In the genomic region with DNA sequence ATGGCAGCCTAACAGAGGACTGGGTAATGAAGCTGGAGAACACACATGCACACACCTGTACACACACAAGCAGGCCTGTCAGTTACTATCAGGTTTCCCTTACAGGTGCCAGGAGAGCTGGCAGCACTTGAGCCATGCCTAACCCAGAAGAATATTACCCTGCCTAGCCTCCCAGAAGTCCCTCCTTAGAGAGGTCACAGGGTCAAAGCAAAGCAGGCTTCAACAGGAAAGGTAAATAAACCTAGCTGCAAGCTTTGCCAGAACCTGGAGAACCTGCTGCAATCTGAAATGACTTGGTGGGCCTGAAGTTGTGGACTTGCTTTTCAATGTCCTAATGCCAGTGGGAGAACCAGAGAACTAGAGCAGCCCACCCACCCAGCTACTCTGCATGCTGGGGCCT, we compare ENCODE assay signal across 19 mouse cellular contexts. TPM values are rescaled to one million over a fixed set of nuclear protein-coding genes. Genes with fewer than 3 reads are reported as not detected.
DNase-seq lines count a peak whose midpoint lies in the region; ATAC-seq and TF ChIP-seq lines count a peak whose summit lies in the region.
"Had no signal": no experiment of that assay in that cellular context is flagged by ENCODE, and none has a peak within 500 bp of the region (broad histone marks: within the 10 kb centered on the region; RNA-seq: fewer than 3 reads in every experiment).

No protein-coding gene starts in this region.

- no peaks in the 10 kb centered on the region for H3K27me3 ChIP-seq in forebrain, embryonic 11.5 days (ENCODE audit: control insufficient read depth, insufficient read depth, low read length)
- H3K27me3 ChIP-seq in forebrain, embryonic 12.5 days, result no peaks in the 10 kb centered on the region
- H3K27me3 ChIP-seq in lung, postnatal 0 days (replicated peaks; ENCODE audit: insufficient read depth, low read length), result no peaks in the 10 kb centered on the region
- H3K27me3 ChIP-seq in stomach, embryonic 14.5 days (ENCODE audit: control insufficient read depth, insufficient read depth, low read length), result no peaks in the 10 kb centered on the region
- H3K27me3 ChIP-seq: embryonic facial prominence, embryonic 13.5 days had no signal

- H3K27ac ChIP-seq in forebrain, embryonic 11.5 days (ENCODE audit: low read depth, low read length), result no peak overlapping the region
- H3K27ac ChIP-seq in forebrain, embryonic 12.5 days, result no peak overlapping the region
- no peak overlapping the region for H3K27ac ChIP-seq in lung, postnatal 0 days (ENCODE audit: low read length)
- H3K27ac ChIP-seq in stomach, embryonic 14.5 days (ENCODE audit: low read length), result peak overlapping the region; percentile 21; the same call in 1 of the 2 replicates
- H3K27ac ChIP-seq: embryonic facial prominence, embryonic 13.5 days; hindbrain, embryonic 10.5 days; hindbrain, postnatal 0 days; midbrain, embryonic 10.5 days had no signal

- DNase-seq in forebrain, embryonic 11.5 days (ENCODE audit: low spot score), result peak; percentile 19
- peak; percentile 72 to 86 for DNase-seq in lung, adult 18-20 months
- DNase-seq in lung, postnatal 14 days, result no peak
- DNase-seq in lung, postnatal 0 days (ENCODE audit: low spot score), result peak; percentile 58
- no peak for DNase-seq in heart, postnatal 14 days
- no peak for DNase-seq in right cerebral cortex, postnatal 14 days
- DNase-seq: adrenal gland, postnatal 36 days; B cell, adult 2 months; cerebellum, adult 9-10 months; kidney, adult 2 months; kidney, postnatal 14 days; thymus, postnatal 4 days had no signal

- H3K4me2 ChIP-seq in forebrain, embryonic 11.5 days (ENCODE audit: low read depth, low read length, severe bottlenecking), result no peak overlapping the region
- H3K4me2 ChIP-seq in forebrain, embryonic 12.5 days, result no peak overlapping the region
- no peak overlapping the region for H3K4me2 ChIP-seq in lung, postnatal 0 days (replicated peaks; ENCODE audit: low read depth, low read length)
- H3K4me2 ChIP-seq in stomach, embryonic 14.5 days (replicated peaks; ENCODE audit: low read depth, low read length), result no peak overlapping the region
- H3K4me2 ChIP-seq: embryonic facial prominence, embryonic 13.5 days had no signal

- intact Hi-C loops in heart, postnatal 14 days (cut with DNase I), result loop anchor here (5.0 kb wide), 1 partner anchor 120 kb away; no protein-coding TSS in a partner anchor

- no peak overlapping the region for H3K4me3 ChIP-seq in forebrain, embryonic 11.5 days (ENCODE audit: low read depth, low read length)
- H3K4me3 ChIP-seq in forebrain, embryonic 12.5 days (replicated peaks), result no peak overlapping the region
- H3K4me3 ChIP-seq in lung, postnatal 0 days (ENCODE audit: low read depth, low read length), result no peak overlapping the region
- H3K4me3 ChIP-seq in stomach, embryonic 14.5 days (ENCODE audit: low read depth, low read length), result no peak overlapping the region
- H3K4me3 ChIP-seq: embryonic facial prominence, embryonic 13.5 days; hindbrain, embryonic 10.5 days; midbrain, embryonic 10.5 days had no signal

- no peaks in the 10 kb centered on the region for H3K9me3 ChIP-seq in forebrain, embryonic 11.5 days (ENCODE audit: control insufficient read depth, low read length)
- no peaks in the 10 kb centered on the region for H3K9me3 ChIP-seq in forebrain, embryonic 12.5 days
- H3K9me3 ChIP-seq in lung, postnatal 0 days (ENCODE audit: low read length), result no peaks in the 10 kb centered on the region
- H3K9me3 ChIP-seq in stomach, embryonic 14.5 days (ENCODE audit: control insufficient read depth, low read depth, low read length), result no peaks in the 10 kb centered on the region
- H3K9me3 ChIP-seq: embryonic facial prominence, embryonic 13.5 days; hindbrain, embryonic 10.5 days; midbrain, embryonic 10.5 days had no signal

- no peak for TF ChIP-seq EP300 in lung, postnatal 0 days (IDR thresholded peaks at IDR 0.05)

- no peak for TF ChIP-seq CTCF in lung, postnatal 0 days (IDR thresholded peaks at IDR 0.05)

- no peak overlapping the region for H3K9ac ChIP-seq in forebrain, embryonic 11.5 days (ENCODE audit: low read length)
- no peak overlapping the region for H3K9ac ChIP-seq in forebrain, embryonic 12.5 days
- no peak overlapping the region for H3K9ac ChIP-seq in lung, postnatal 0 days (replicated peaks; ENCODE audit: low read depth)
- H3K9ac ChIP-seq in stomach, embryonic 14.5 days (replicated peaks; ENCODE audit: low read depth, low read length), result no peak overlapping the region
- H3K9ac ChIP-seq: embryonic facial prominence, embryonic 13.5 days had no signal

- peaks cover 2% of the 10 kb centered on the region; the same call in 1 of the 2 replicates for H3K36me3 ChIP-seq in forebrain, embryonic 11.5 days (ENCODE audit: control insufficient read depth, insufficient read depth, low read length)
- H3K36me3 ChIP-seq in forebrain, embryonic 12.5 days (replicated peaks), result peaks cover 66% of the 10 kb centered on the region
- H3K36me3 ChIP-seq in lung, postnatal 0 days (ENCODE audit: insufficient read depth, low read length), result 0 out of 2 replicates have a peak, but pooled peaks cover 4% of the 10 kb centered on the region
- peaks cover 29% of the 10 kb centered on the region for H3K36me3 ChIP-seq in stomach, embryonic 14.5 days (ENCODE audit: control insufficient read depth, insufficient read depth, low read length)

- peaks cover 8% of the 10 kb centered on the region for H3K4me1 ChIP-seq in forebrain, embryonic 11.5 days (replicated peaks; ENCODE audit: control insufficient read depth, insufficient read depth, low read length)
- peaks cover 26% of the 10 kb centered on the region for H3K4me1 ChIP-seq in forebrain, embryonic 12.5 days
- peaks cover 19% of the 10 kb centered on the region; the same call in 1 of the 2 replicates for H3K4me1 ChIP-seq in lung, postnatal 0 days (ENCODE audit: insufficient read depth, low read depth, low read length)
- H3K4me1 ChIP-seq in stomach, embryonic 14.5 days (ENCODE audit: control insufficient read depth, insufficient read depth, low read length), result peaks cover 13% of the 10 kb centered on the region

- ATAC-seq in forebrain, embryonic 11.5 days (replicated peaks; ENCODE audit: low FRiP score), result no peak
- no peak for ATAC-seq in forebrain, embryonic 12.5 days (ENCODE audit: low FRiP score)
- no peak for ATAC-seq in lung, postnatal 0 days
- no peak for ATAC-seq in stomach, embryonic 14.5 days (ENCODE audit: insufficient number of reproducible peaks, insufficient read depth, low FRiP score, low read depth)
- ATAC-seq: forebrain, embryonic 16.5 days; hindbrain, postnatal 0 days had no signal

RNA-seq across cellular contexts. Expression of a gene that starts 1.5 kb away (rescaled TPM):
- polyA plus RNA-seq in forebrain, embryonic 11.5 days (2014; fragmentation: Nextera tagmentation; extraction: Ambion mirVana), result 3.1 and 3.2 TPM in 2 replicates
- polyA plus RNA-seq in forebrain, embryonic 12.5 days (2016; fragmentation: Nextera tagmentation; extraction: Ambion mirVana), result 4.3 and 5.6 TPM in 2 replicates
- 4.8 and 4.9 TPM in 2 replicates for polyA plus RNA-seq in lung, postnatal 0 days (2015; fragmentation: Nextera tagmentation; extraction: Ambion mirVana)
- 2.7 and 2.8 TPM in 2 replicates for polyA plus RNA-seq in stomach, embryonic 14.5 days (2014; fragmentation: Nextera tagmentation; extraction: Ambion mirVana)
- total RNA-seq in heart, postnatal 14 days (2021), result 1 to 10 TPM; 5.0 to 5.1 TPM

RNA-seq across cellular contexts. Expression of a gene that starts 8.2 kb away (rescaled TPM):
- 22.3 and 24.3 TPM in 2 replicates for polyA plus RNA-seq in forebrain, embryonic 11.5 days (2014; fragmentation: Nextera tagmentation; extraction: Ambion mirVana)
- polyA plus RNA-seq in forebrain, embryonic 12.5 days (2016; fragmentation: Nextera tagmentation; extraction: Ambion mirVana), result 24.0 and 28.1 TPM in 2 replicates
- polyA plus RNA-seq in lung, postnatal 0 days (2015; fragmentation: Nextera tagmentation; extraction: Ambion mirVana), result 6.1 and 6.7 TPM in 2 replicates
- 16.8 and 19.9 TPM in 2 replicates for polyA plus RNA-seq in stomach, embryonic 14.5 days (2014; fragmentation: Nextera tagmentation; extraction: Ambion mirVana)
- total RNA-seq in heart, postnatal 14 days (2021), result 1 to 10 TPM; 2.9 to 3.0 TPM

RNA-seq across cellular contexts. Expression of a gene that starts 16.4 kb away (rescaled TPM):
- 4.2 and 5.2 TPM in 2 replicates for polyA plus RNA-seq in forebrain, embryonic 11.5 days (2014; fragmentation: Nextera tagmentation; extraction: Ambion mirVana)
- 7.5 and 8.9 TPM in 2 replicates for polyA plus RNA-seq in forebrain, embryonic 12.5 days (2016; fragmentation: Nextera tagmentation; extraction: Ambion mirVana)
- polyA plus RNA-seq in lung, postnatal 0 days (2015; fragmentation: Nextera tagmentation; extraction: Ambion mirVana), result 4.6 TPM in 2 replicates
- 2.4 and 3.2 TPM in 2 replicates for polyA plus RNA-seq in stomach, embryonic 14.5 days (2014; fragmentation: Nextera tagmentation; extraction: Ambion mirVana)
- total RNA-seq in heart, postnatal 14 days (2021), result 10 to 100 TPM in 1 of 2 experiments, 1 to 10 TPM in 1; 9.0 to 10.1 TPM

RNA-seq across cellular contexts. Expression of a gene that starts 23.9 kb away (rescaled TPM):
- 2.3 and 3.5 TPM in 2 replicates for polyA plus RNA-seq in forebrain, embryonic 11.5 days (2014; fragmentation: Nextera tagmentation; extraction: Ambion mirVana)
- polyA plus RNA-seq in forebrain, embryonic 12.5 days (2016; fragmentation: Nextera tagmentation; extraction: Ambion mirVana), result 2.6 and 2.8 TPM in 2 replicates
- polyA plus RNA-seq in lung, postnatal 0 days (2015; fragmentation: Nextera tagmentation; extraction: Ambion mirVana), result not detected in 2 replicates
- polyA plus RNA-seq in stomach, embryonic 14.5 days (2014; fragmentation: Nextera tagmentation; extraction: Ambion mirVana), result 0.24 and 0.30 TPM in 2 replicates
- total RNA-seq in heart, postnatal 14 days (2021), result under 1 TPM; 0.36 to 0.46 TPM

RNA-seq across cellular contexts. Expression of a gene that starts 47.8 kb away (rescaled TPM):
- 0.25 and 0.32 TPM in 2 replicates for polyA plus RNA-seq in forebrain, embryonic 11.5 days (2014; fragmentation: Nextera tagmentation; extraction: Ambion mirVana)
- 0.44 and 0.63 TPM in 2 replicates for polyA plus RNA-seq in forebrain, embryonic 12.5 days (2016; fragmentation: Nextera tagmentation; extraction: Ambion mirVana)
- not detected in 2 replicates for polyA plus RNA-seq in lung, postnatal 0 days (2015; fragmentation: Nextera tagmentation; extraction: Ambion mirVana)
- polyA plus RNA-seq in stomach, embryonic 14.5 days (2014; fragmentation: Nextera tagmentation; extraction: Ambion mirVana), result 0.07 and 0.26 TPM in 2 replicates
- total RNA-seq in heart, postnatal 14 days (2021), result not detected
- polyA plus RNA-seq: kidney, adult 2 months had no signal

Comparison
In these comparisons a context has a peak if more than half of its experiments do, and no peak if none do; other contexts are left out.
1. DNase-seq: peak in forebrain, embryonic 11.5 days (single experiment), lung, adult 18-20 months (2 of 2) and lung, postnatal 0 days (single experiment); none in lung, postnatal 14 days (single experiment), heart, postnatal 14 days (0 of 2) and right cerebral cortex, postnatal 14 days (single experiment).